Mouse (Mus musculus) heart, postnatal 25 days (tissue): ENCODE results near the gene Patl2. TPM values are rescaled to one million over a fixed set of nuclear protein-coding genes. Genes with fewer than 3 reads are reported as not detected.

Experiments used
- DNase-seq: peaks from one replicate; pipeline ENCODE4 v3.0.0; 2022; ENCODE audit warnings: low spot score
- intact Hi-C: fragments of 180-260 bp; cut with DNase I; formaldehyde crosslinking; loops from one replicate; pipeline ENCODE4 v1.15.1; 2025
- total RNA-seq, 2 experiments: library from RNA; stranded (reverse); gene quantifications; 2 replicates each; pipeline ENCODE4 v1.2.3; 2021

The Patl2 gene
- total RNA-seq, 2 experiments from 2014 or later = not detected

GRCm38 (mm10) chr2:122180051-122180822 is 5.8 kb downstream of the Patl2 start:
- intact Hi-C loops = no loop called here
- no peak for DNase-seq

DNA sequence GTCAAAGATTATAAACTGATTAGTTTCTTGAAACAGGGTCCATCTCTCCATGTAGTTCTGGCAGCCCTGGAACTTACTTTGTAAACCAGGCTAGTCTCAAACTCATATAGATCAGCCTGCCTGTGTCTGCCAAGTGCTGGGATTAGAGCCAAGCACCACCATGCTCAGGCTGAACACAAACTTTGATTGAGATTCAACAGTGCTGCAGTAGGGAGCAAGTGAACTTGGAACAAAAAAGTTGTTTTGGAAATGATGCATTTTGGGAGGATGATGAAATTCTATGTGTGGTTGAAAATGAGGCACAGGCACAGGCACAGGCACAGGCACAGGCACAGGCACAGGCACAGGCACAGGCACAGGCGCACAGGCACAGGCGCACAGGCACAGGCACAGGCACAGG is 13.8 kb downstream of the Patl2 start:
- intact Hi-C loops = no loop called here
- no peak for DNase-seq

GRCm38 (mm10) chr2:122171292-122171691 is 14.7 kb downstream of the Patl2 start:
- no peak for DNase-seq
- intact Hi-C loops = no loop called here

- DNase-seq = no peak
- intact Hi-C loops = no loop called here
Measured at GRCm38 (mm10) chr2:122164293-122164692, 21.7 kb downstream of the Patl2 start.

GRCm38 (mm10) chr2:122163430-122164195 is 22.4 kb downstream of the Patl2 start:
- no peak for DNase-seq
- intact Hi-C loops = no loop called here

- intact Hi-C loops = no loop called here
- DNase-seq = no peak
Measured at GRCm38 (mm10) chr2:122162529-122162928, 23.5 kb downstream of the Patl2 start.

DNA sequence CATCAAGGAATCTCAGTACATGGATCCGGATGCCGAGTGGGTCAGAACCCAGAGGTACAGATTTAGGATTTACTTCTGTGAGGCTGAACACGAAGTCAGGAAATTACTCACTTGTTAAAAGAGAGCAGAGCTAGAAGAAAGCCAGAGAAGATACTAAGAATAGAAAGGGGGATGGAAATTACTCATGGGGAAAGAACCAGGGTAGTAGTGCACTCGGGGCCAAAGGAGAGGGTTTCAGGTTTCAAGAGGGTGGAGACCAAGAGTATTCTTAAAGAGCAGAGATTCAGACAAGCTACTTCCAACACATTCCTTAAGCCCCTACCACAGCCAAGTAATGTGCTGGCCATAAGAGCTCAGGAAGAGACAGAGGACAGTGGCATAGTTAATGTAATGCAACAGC is 24.4 kb downstream of the Patl2 start:
- intact Hi-C loops = loop anchor here (2.0 kb wide), 1 partner anchor 41 kb away; no protein-coding TSS in a partner anchor
- DNase-seq = no peak

DNA sequence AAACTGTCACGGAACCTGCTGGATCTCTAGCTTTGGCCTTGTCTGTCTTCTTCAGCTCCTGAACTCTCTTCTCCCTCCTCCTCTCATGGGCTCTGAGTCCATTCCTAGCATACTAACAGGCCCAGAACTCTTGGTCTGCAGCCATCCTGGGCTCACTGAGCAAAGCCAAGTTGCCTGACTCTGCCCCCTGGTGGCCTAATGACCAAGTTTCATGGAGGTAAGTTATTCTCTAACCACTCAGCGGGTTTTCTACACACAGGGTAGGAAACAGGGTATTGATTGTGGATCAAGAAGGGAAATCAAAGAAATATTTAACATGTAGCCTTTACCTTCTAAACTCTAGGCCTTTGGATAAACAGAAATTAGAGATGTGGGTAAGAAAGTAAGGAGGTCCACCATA is 25.3 kb downstream of the Patl2 start, which contains the start of gene Trim69:
Gene Trim69 (plus strand): TSS at position 21 of the 400 bp plus-strand sequence.
- intact Hi-C loops = loop anchor here (1.0 to 2.0 kb wide), 2 partner anchors 40 to 90 kb away; no protein-coding TSS in a partner anchor

DNA sequence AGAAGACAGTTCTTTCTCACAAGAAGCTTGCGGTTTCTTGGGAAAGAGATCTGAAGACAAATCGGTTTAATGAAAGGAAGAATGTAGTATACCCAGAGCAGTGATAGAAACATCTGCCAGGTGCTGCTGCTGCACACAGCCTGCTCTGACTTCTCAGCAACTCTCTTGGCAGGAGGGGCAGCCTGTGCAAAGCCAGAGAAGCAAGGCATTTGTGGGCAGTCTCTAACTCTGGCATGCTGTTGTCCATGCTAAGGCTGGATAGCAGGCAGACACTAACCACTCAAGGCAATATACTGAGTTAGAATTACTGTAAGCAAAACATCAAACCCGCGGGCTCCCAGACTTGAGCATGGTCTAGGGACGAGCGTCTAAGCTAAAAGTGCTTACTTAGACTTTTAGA is 26.3 kb downstream of the Patl2 start:
- no peak for DNase-seq
- intact Hi-C loops = loop anchor here (1.0 to 2.0 kb wide), 2 partner anchors 39 to 89 kb away; no protein-coding TSS in a partner anchor

More for the DNA sequence above, 25.3 kb downstream of the Patl2 start, which contains the start of gene Trim69:
- DNase-seq = peak; percentile 63

DNA sequence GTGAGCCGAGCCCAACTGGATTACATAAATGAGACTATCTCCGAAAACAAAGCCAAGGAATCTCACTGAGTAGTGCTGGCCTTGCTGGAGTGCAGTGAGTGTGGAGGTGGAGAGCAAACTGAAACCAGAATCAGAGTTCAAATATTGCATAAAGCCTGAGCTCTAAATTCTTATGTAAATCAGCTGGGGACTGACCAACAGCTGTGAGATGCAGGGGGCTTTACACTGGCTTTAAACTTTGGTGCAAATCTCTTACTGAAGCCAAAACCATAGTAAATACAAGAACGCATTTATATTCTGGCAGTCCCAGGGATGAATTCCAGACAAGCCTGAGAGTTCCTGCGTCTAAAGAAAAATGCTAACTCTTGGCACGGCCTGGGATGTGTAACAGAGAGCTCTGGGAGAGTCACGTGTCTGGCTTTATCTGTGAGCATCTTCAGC is 27.6 kb downstream of the Patl2 start:
- no peak for DNase-seq
- intact Hi-C loops = no loop called here

DNA sequence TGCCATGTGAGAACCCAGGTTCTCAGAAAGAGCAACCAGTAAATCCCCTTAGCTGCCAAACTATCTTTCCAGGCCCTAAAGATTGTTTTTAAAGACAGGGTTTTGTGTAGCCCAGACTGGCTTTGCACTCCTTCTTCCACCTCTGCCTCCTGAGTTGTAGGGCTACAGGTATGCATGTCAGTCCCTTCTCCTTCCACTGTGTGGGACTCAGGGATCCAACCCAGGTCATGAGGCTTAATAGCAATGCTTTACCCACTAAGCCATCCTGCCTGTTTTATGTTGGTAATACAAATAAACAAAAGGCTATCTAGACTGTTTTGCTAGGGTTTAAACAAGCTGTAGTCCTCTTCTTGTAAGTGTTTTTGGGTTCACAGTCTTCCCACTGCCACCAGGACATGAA is 28.4 kb downstream of the Patl2 start:
- no peak for DNase-seq
- intact Hi-C loops = no loop called here

GRCm38 (mm10) chr2:122156051-122156700 is 29.8 kb downstream of the Patl2 start:
- intact Hi-C loops = no loop called here
- no peak for DNase-seq

DNA sequence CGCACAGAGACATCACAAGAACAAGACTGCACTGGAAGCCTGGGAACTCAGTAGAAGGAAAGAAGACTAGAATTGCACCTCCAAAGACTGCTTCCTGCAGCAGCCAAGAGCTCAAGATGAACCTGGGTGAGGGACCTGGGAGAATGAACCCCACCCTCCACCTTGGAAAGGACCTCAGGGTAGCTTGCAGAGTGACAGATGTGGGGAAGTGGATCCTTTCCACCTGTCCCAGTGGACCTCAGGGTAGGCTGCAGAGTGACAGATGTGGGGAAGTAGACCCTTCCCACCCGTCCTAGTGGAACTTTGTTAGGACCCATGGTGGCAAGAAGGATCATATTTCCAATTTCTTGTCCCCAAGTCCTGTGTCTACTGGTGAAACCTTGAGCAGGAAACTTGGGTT is 30.7 kb downstream of the Patl2 start:
- intact Hi-C loops = no loop called here
- DNase-seq = no peak

- no peak for DNase-seq
- intact Hi-C loops = no loop called here
Measured at GRCm38 (mm10) chr2:122154479-122154878, 31.5 kb downstream of the Patl2 start.

DNA sequence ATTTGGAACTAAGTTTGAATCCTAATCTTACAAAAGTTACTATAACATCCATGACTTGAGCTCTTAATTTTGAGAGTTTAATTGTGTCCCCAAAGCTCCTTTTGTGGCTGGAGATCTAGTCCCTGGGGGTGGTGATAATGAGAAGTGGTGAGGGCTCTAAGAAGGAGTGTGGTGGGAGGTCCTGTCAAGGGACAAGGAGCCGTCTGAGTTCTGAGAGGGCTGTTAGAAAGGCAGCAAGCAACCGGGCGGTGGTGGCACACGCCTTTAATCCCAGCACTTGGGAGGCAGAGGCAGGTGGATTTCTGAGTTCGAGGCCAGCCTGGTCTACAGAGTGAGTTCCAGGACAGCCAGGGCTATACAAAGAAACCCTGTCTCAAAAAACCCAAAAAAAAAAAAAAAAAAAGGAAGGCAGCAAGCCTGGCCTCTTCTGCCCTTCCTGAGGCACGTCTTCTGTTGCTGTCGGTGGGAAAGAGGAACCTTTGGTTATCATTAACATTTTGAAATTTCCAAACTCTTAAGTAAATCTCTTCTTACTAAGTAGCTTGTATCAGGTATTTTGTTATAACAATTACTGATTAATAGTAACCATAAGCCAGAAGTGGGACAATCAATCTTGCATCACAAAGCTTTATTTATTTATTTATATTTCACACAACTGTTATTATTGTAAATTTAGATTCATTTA is 32.2 kb downstream of the Patl2 start:
- DNase-seq = no peak
- intact Hi-C loops = no loop called here

DNA sequence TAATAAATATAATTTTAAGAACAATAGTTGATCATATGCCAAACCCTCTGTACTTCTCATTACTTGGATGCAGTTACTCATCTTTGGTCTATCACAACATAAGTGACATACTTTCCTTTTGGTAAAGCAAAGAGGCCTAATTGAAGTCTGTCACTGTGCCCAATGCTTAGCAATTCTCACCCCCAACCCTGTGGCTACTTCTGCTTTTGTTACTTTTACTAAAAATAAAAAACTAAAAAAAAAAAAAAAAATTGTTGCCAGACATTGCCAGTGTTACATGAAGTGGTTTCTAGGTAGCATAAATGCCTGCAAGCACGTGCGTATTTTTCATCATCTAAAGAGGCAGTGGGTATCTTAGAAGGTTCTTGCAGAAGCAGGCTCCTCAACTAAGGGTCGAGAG is 33.1 kb downstream of the Patl2 start:
- DNase-seq = no peak
- intact Hi-C loops = no loop called here

- DNase-seq = no peak
- intact Hi-C loops = no loop called here
Measured at GRCm38 (mm10) chr2:122151221-122151620, 34.8 kb downstream of the Patl2 start.

- no peak for DNase-seq
- intact Hi-C loops = no loop called here
Measured at GRCm38 (mm10) chr2:122149716-122150115, 36.3 kb downstream of the Patl2 start.

DNA sequence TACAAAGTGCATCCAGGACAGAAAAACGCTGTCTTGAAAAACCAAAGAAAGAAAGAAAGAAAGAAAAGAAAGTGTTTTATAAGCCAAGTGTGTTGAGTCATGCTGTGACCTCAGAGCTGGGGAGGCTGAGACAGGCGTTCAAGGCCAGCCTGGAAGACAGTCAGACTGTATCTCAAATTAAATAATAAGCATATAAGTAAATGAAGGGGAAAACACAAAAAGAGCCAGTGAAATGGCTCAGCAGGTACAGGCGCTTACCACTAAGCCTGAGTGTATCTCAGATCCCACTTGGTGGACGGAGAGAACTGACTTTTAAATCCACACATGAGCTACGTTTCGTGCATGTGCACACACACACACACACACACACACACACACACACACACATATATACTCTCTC is 36.7 kb downstream of the Patl2 start:
- intact Hi-C loops = no loop called here
- no peak for DNase-seq
